In genomic region chr10:78138812-78139523, GRCm38 (mm10) we compare ENCODE assay signal across 7 mouse cellular contexts. TPM values are rescaled to one million over a fixed set of nuclear protein-coding genes. Genes with fewer than 3 reads are reported as not detected.
DNase-seq lines count a peak whose midpoint lies in the region; ATAC-seq lines count a peak whose summit lies in the region.

No protein-coding gene starts in this region.

- H3K27ac ChIP-seq in heart, embryonic 15.5 days = peak overlapping the region; percentile 74
- peak overlapping the region; percentile 64 for H3K27ac ChIP-seq in limb, embryonic 12.5 days
- no peak overlapping the region for H3K27ac ChIP-seq in midbrain, embryonic 14.5 days (replicated peaks; ENCODE audit: low read depth, low read length)

- ATAC-seq in heart, embryonic 15.5 days (replicated peaks; ENCODE audit: insufficient number of reproducible peaks, insufficient read depth, low FRiP score, low read depth) = no peak
- ATAC-seq in limb, embryonic 12.5 days (ENCODE audit: insufficient number of reproducible peaks, insufficient read depth, low FRiP score, low TSS enrichment, low read depth) = peak; percentile 54; the same call in 1 of the 2 replicates
- no peak for ATAC-seq in granulocyte monocyte progenitor cell, adult 5-6 weeks (replicated peaks; ENCODE audit: poor library complexity, severe bottlenecking)
- no peak for ATAC-seq in midbrain, embryonic 14.5 days (ENCODE audit: low FRiP score, low TSS enrichment)

- no peaks in the 10 kb centered on the region for H3K9me3 ChIP-seq in heart, embryonic 15.5 days (replicated peaks)
- H3K9me3 ChIP-seq in limb, embryonic 12.5 days = no peaks in the 10 kb centered on the region
- H3K9me3 ChIP-seq in midbrain, embryonic 14.5 days (ENCODE audit: control insufficient read depth, low read length) = no peaks in the 10 kb centered on the region

- peaks cover 27% of the 10 kb centered on the region for H3K4me1 ChIP-seq in heart, embryonic 15.5 days (replicated peaks)
- H3K4me1 ChIP-seq in limb, embryonic 12.5 days (replicated peaks) = peaks cover 23% of the 10 kb centered on the region
- H3K4me1 ChIP-seq in midbrain, embryonic 14.5 days (ENCODE audit: control insufficient read depth, insufficient read depth, low read length) = 0 out of 2 replicates have a peak, but pooled peaks cover 3% of the 10 kb centered on the region

- DNase-seq in urinary bladder, postnatal 14 days (ENCODE audit: low spot score) = peak; percentile 69
- no peak for DNase-seq in urinary bladder, adult 2 months (ENCODE audit: low spot score)
- no peak for DNase-seq in layer of hippocampus, adult 8-10 months (ENCODE audit: low spot score in 2 of 2)
- no peak for DNase-seq in midbrain, embryonic 14.5 days

- H3K36me3 ChIP-seq in heart, embryonic 15.5 days = no peaks in the 10 kb centered on the region
- no peaks in the 10 kb centered on the region for H3K36me3 ChIP-seq in limb, embryonic 12.5 days
- H3K36me3 ChIP-seq in midbrain, embryonic 14.5 days (ENCODE audit: control insufficient read depth, insufficient read depth, low read length) = no peaks in the 10 kb centered on the region

- WGBS in heart, embryonic 15.5 days = 39% methylated on average over 14 of the region's 14 CpGs
- WGBS in limb, embryonic 12.5 days = 56% methylated on average over 14 of the region's 14 CpGs
- WGBS in midbrain, embryonic 14.5 days = 64% methylated on average over 14 of the region's 14 CpGs

- H3K9ac ChIP-seq in heart, embryonic 15.5 days = no peak overlapping the region
- no peak overlapping the region for H3K9ac ChIP-seq in limb, embryonic 12.5 days (replicated peaks)
- no peak overlapping the region for H3K9ac ChIP-seq in midbrain, embryonic 14.5 days (replicated peaks; ENCODE audit: low read length)

- H3K4me2 ChIP-seq in heart, embryonic 15.5 days = peak overlapping the region; percentile 36
- no peak overlapping the region for H3K4me2 ChIP-seq in limb, embryonic 12.5 days
- no peak overlapping the region for H3K4me2 ChIP-seq in midbrain, embryonic 14.5 days (ENCODE audit: low read length)

- no peak overlapping the region for H3K4me3 ChIP-seq in heart, embryonic 15.5 days
- H3K4me3 ChIP-seq in limb, embryonic 12.5 days (replicated peaks) = no peak overlapping the region
- no peak overlapping the region for H3K4me3 ChIP-seq in midbrain, embryonic 14.5 days (replicated peaks; ENCODE audit: low read depth, low read length)

- H3K27me3 ChIP-seq in heart, embryonic 15.5 days = no peaks in the 10 kb centered on the region
- no peaks in the 10 kb centered on the region for H3K27me3 ChIP-seq in limb, embryonic 12.5 days
- H3K27me3 ChIP-seq in midbrain, embryonic 14.5 days (ENCODE audit: control insufficient read depth, insufficient read depth, low read length) = no peaks in the 10 kb centered on the region

RNA-seq across cellular contexts. Expression of gene D10Jhu81e, which starts 30.6 kb away (rescaled TPM):
- polyA plus RNA-seq in urinary bladder, adult 2 months (2012; rRNA removed) = 76.4 and 90.3 TPM in 2 replicates
- polyA plus RNA-seq in heart, embryonic 15.5 days (2015; fragmentation: Nextera tagmentation; extraction: Ambion mirVana) = 57.8 and 61.4 TPM in 2 replicates
- polyA plus RNA-seq in limb, embryonic 12.5 days (2016; fragmentation: Nextera tagmentation; extraction: Ambion mirVana) = 30.9 and 34.0 TPM in 2 replicates
- 44.6 and 52.8 TPM in 2 replicates for total RNA-seq in granulocyte monocyte progenitor cell, adult 5-6 weeks (2014; fragmentation: Nextera tagmentation)
- 76.3 and 84.9 TPM in 2 replicates for total RNA-seq in granulocyte monocyte progenitor cell, adult 5-6 weeks (2017)
- 100 to 1,000 TPM; 120 to 134 (median 127) TPM for total RNA-seq in layer of hippocampus, adult 8-10 months (2022)
- polyA plus RNA-seq in midbrain, embryonic 14.5 days (2014; fragmentation: Nextera tagmentation; extraction: Ambion mirVana) = 17.9 and 56.8 TPM in 2 replicates

RNA-seq across cellular contexts. Expression of gene Pwp2, which starts 46.0 kb away (rescaled TPM):
- polyA plus RNA-seq in urinary bladder, adult 2 months (2012; rRNA removed) = 9.1 and 9.3 TPM in 2 replicates
- 9.1 and 14.1 TPM in 2 replicates for polyA plus RNA-seq in heart, embryonic 15.5 days (2015; fragmentation: Nextera tagmentation; extraction: Ambion mirVana)
- 27.1 and 28.6 TPM in 2 replicates for polyA plus RNA-seq in limb, embryonic 12.5 days (2016; fragmentation: Nextera tagmentation; extraction: Ambion mirVana)
- total RNA-seq in granulocyte monocyte progenitor cell, adult 5-6 weeks (2014; fragmentation: Nextera tagmentation) = 17.2 and 17.9 TPM in 2 replicates
- total RNA-seq in granulocyte monocyte progenitor cell, adult 5-6 weeks (2017) = 22.9 and 27.0 TPM in 2 replicates
- total RNA-seq in layer of hippocampus, adult 8-10 months (2022) = 10 to 100 TPM; 19.6 to 22.1 (median 20.3) TPM
- 13.7 and 15.2 TPM in 2 replicates for polyA plus RNA-seq in midbrain, embryonic 14.5 days (2014; fragmentation: Nextera tagmentation; extraction: Ambion mirVana)
